ENCODE assay signal across 8 mouse cellular contexts in genomic region chr11:20544376-20544775, GRCm38 (mm10). TPM values are rescaled to one million over a fixed set of nuclear protein-coding genes. Genes with fewer than 3 reads are reported as not detected.
DNase-seq lines count a peak whose midpoint lies in the region; ATAC-seq and TF ChIP-seq lines count a peak whose summit lies in the region.

No protein-coding gene starts in this region.

- no peaks in the 10 kb centered on the region for H3K36me3 ChIP-seq in kidney, postnatal 0 days (ENCODE audit: insufficient read depth, low read length)
- no peaks in the 10 kb centered on the region for H3K36me3 ChIP-seq in embryonic facial prominence, embryonic 15.5 days
- H3K36me3 ChIP-seq in limb, embryonic 10.5 days = no peaks in the 10 kb centered on the region
- no peaks in the 10 kb centered on the region for H3K36me3 ChIP-seq in neural tube, embryonic 13.5 days

- no peak overlapping the region for H3K4me3 ChIP-seq in kidney, postnatal 0 days (replicated peaks; ENCODE audit: low read depth, low read length)
- peak overlapping the region; percentile 89 for H3K4me3 ChIP-seq in embryonic facial prominence, embryonic 15.5 days (replicated peaks)
- peak overlapping the region; percentile 84 for H3K4me3 ChIP-seq in limb, embryonic 10.5 days
- peak overlapping the region; percentile 84 for H3K4me3 ChIP-seq in neural tube, embryonic 13.5 days

- no peak for TF ChIP-seq CTCF in kidney, postnatal 0 days (IDR thresholded peaks at IDR 0.05; ENCODE audit: low read depth)

- H3K4me2 ChIP-seq in kidney, postnatal 0 days (ENCODE audit: low read length) = peak overlapping the region; percentile 85
- peak overlapping the region; percentile 73 for H3K4me2 ChIP-seq in embryonic facial prominence, embryonic 15.5 days (replicated peaks)
- peak overlapping the region; percentile 55 for H3K4me2 ChIP-seq in neural tube, embryonic 13.5 days

- no peak for DNase-seq in kidney, postnatal 0 days (ENCODE audit: low spot score)
- no peak for DNase-seq in kidney, adult 8-10 months
- no peak for DNase-seq in limb, embryonic 10.5 days (ENCODE audit: low spot score)
- DNase-seq in retina, postnatal 1 day = no peak
- no peak for DNase-seq in frontal cortex, postnatal 14 days (ENCODE audit: low spot score in 2 of 2)
- no peak for DNase-seq in adrenal gland, adult 8-10 months

- ATAC-seq in kidney, postnatal 0 days (replicated peaks; ENCODE audit: low FRiP score, low read depth) = no peak
- ATAC-seq in embryonic facial prominence, embryonic 15.5 days (ENCODE audit: insufficient number of reproducible peaks, low FRiP score, low TSS enrichment, low read depth) = no peak
- no peak for ATAC-seq in neural tube, embryonic 13.5 days (ENCODE audit: low read depth)

- no peaks in the 10 kb centered on the region for H3K9me3 ChIP-seq in kidney, postnatal 0 days (replicated peaks; ENCODE audit: low read length)
- no peaks in the 10 kb centered on the region for H3K9me3 ChIP-seq in embryonic facial prominence, embryonic 15.5 days (replicated peaks)
- H3K9me3 ChIP-seq in limb, embryonic 10.5 days (replicated peaks) = no peaks in the 10 kb centered on the region
- H3K9me3 ChIP-seq in neural tube, embryonic 13.5 days = no peaks in the 10 kb centered on the region

- no peaks in the 10 kb centered on the region for H3K27me3 ChIP-seq in kidney, postnatal 0 days (ENCODE audit: insufficient read depth, low read length)
- H3K27me3 ChIP-seq in embryonic facial prominence, embryonic 15.5 days = no peaks in the 10 kb centered on the region
- H3K27me3 ChIP-seq in limb, embryonic 10.5 days (ENCODE audit: low read depth, poor library complexity, severe bottlenecking) = peaks cover 9% of the 10 kb centered on the region
- H3K27me3 ChIP-seq in neural tube, embryonic 13.5 days = no peaks in the 10 kb centered on the region; the same call in 1 of the 2 replicates

- no peak overlapping the region for H3K9ac ChIP-seq in kidney, postnatal 0 days (ENCODE audit: low read depth, low read length)
- no peak overlapping the region for H3K9ac ChIP-seq in embryonic facial prominence, embryonic 15.5 days
- peak overlapping the region; percentile 91; the same call in 1 of the 2 replicates for H3K9ac ChIP-seq in neural tube, embryonic 13.5 days

- 68% methylated on average over 8 of the region's 8 CpGs for WGBS in kidney, postnatal 0 days
- 48% methylated on average over 8 of the region's 8 CpGs for WGBS in embryonic facial prominence, embryonic 15.5 days
- WGBS in limb, embryonic 10.5 days = 54% methylated on average over 8 of the region's 8 CpGs
- WGBS in neural tube, embryonic 13.5 days = 47% methylated on average over 8 of the region's 8 CpGs

- no peak overlapping the region for H3K27ac ChIP-seq in kidney, postnatal 0 days
- H3K27ac ChIP-seq in embryonic facial prominence, embryonic 15.5 days (replicated peaks) = no peak overlapping the region
- no peak overlapping the region for H3K27ac ChIP-seq in limb, embryonic 10.5 days
- H3K27ac ChIP-seq in neural tube, embryonic 13.5 days (replicated peaks) = no peak overlapping the region

- no peaks in the 10 kb centered on the region for H3K4me1 ChIP-seq in kidney, postnatal 0 days (replicated peaks; ENCODE audit: insufficient read depth, low read length)
- peaks cover 18% of the 10 kb centered on the region for H3K4me1 ChIP-seq in embryonic facial prominence, embryonic 15.5 days
- peaks cover 16% of the 10 kb centered on the region for H3K4me1 ChIP-seq in limb, embryonic 10.5 days
- peaks cover 27% of the 10 kb centered on the region for H3K4me1 ChIP-seq in neural tube, embryonic 13.5 days (replicated peaks)

RNA-seq across cellular contexts. Expression of gene Sertad2, which starts 1.3 kb away (rescaled TPM):
- polyA plus RNA-seq in kidney, postnatal 0 days (2015; fragmentation: Nextera tagmentation; extraction: Ambion mirVana) = 36.0 and 40.9 TPM in 2 replicates
- 47.9 and 52.4 TPM in 2 replicates for polyA plus RNA-seq in embryonic facial prominence, embryonic 15.5 days (2015; fragmentation: Nextera tagmentation; extraction: Ambion mirVana)
- 20.5 and 27.0 TPM in 2 replicates for polyA plus RNA-seq in limb, embryonic 10.5 days (2016; fragmentation: Nextera tagmentation; extraction: Ambion mirVana)
- 28.3 and 29.8 TPM in 2 replicates for polyA plus RNA-seq in neural tube, embryonic 13.5 days (2015; fragmentation: Nextera tagmentation; extraction: Ambion mirVana)
- 10 to 100 TPM; 12.2 to 21.3 (median 14.4) TPM for total RNA-seq in adrenal gland, adult 8-10 months (2022)
